Mouse (Mus musculus): Measurements from ENCODE around the gene Plod2. TPM values are rescaled to one million over a fixed set of nuclear protein-coding genes. Genes with fewer than 3 reads are reported as not detected.

Plod2 gene
- polyA plus RNA-seq, 1 experiment from 2014 or later = 2.6 TPM

- Histone ChIP-seq H3K4me1 (replicated peaks) (no peaks in the 10 kb centered on the region; the same call in 1 of the 2 replicates), H3K9ac (no peak overlapping the region), H3K9me3 (replicated peaks) (no peaks in the 10 kb centered on the region), H3K4me2 (no peak overlapping the region), H3K36me3 (no peaks in the 10 kb centered on the region), H3K27ac (no peak overlapping the region), H3K4me3 (replicated peaks) (no peak overlapping the region), H3K27me3 (no peaks in the 10 kb centered on the region)
- DNase-seq (no peak), ATAC-seq (ENCODE audit: low read depth) (no peak)
- 67% methylated on average over 6 of the region's 6 CpGs for WGBS (ENCODE audit: insufficient replicate concordance)
Observed at GRCm38 (mm10) chr9:92555006-92555958, 13.3 kb downstream of the Plod2 start.

- Histone ChIP-seq H3K27me3 (no peaks in the 10 kb centered on the region), H3K36me3 (no peaks in the 10 kb centered on the region), H3K9me3 (replicated peaks) (no peaks in the 10 kb centered on the region), H3K4me1 (replicated peaks) (no peaks in the 10 kb centered on the region), H3K9ac (no peak overlapping the region), H3K4me2 (no peak overlapping the region), H3K27ac (no peak overlapping the region), H3K4me3 (replicated peaks) (no peak overlapping the region)
- DNase-seq (no peak), ATAC-seq (ENCODE audit: low read depth) (no peak)
- WGBS (ENCODE audit: insufficient replicate concordance) = 71% methylated on average over 8 of the region's 8 CpGs
Observed at GRCm38 (mm10) chr9:92559750-92560149, 17.7 kb downstream of the Plod2 start.

- ATAC-seq (ENCODE audit: low read depth) (no peak), DNase-seq (no peak)
- Histone ChIP-seq H3K4me3 (replicated peaks) (no peak overlapping the region), H3K36me3 (no peaks in the 10 kb centered on the region), H3K4me2 (no peak overlapping the region), H3K9me3 (replicated peaks) (no peaks in the 10 kb centered on the region), H3K4me1 (replicated peaks) (no peaks in the 10 kb centered on the region), H3K9ac (no peak overlapping the region), H3K27me3 (no peaks in the 10 kb centered on the region), H3K27ac (no peak overlapping the region)
- WGBS (ENCODE audit: insufficient replicate concordance) = 72% methylated on average over 6 of the region's 6 CpGs
Observed at GRCm38 (mm10) chr9:92560840-92561547, 19.0 kb downstream of the Plod2 start.

- Histone ChIP-seq H3K4me3 (replicated peaks) (no peak overlapping the region), H3K27me3 (no peaks in the 10 kb centered on the region), H3K9me3 (replicated peaks) (no peaks in the 10 kb centered on the region), H3K4me2 (no peak overlapping the region), H3K9ac (no peak overlapping the region), H3K4me1 (replicated peaks) (no peaks in the 10 kb centered on the region), H3K36me3 (no peaks in the 10 kb centered on the region), H3K27ac (no peak overlapping the region)
- no peak for DNase-seq
- ATAC-seq (ENCODE audit: low read depth) = no peak
- 48% methylated on average over 5 of the region's 5 CpGs for WGBS (ENCODE audit: insufficient replicate concordance)
Observed at GRCm38 (mm10) chr9:92562416-92562815, 20.4 kb downstream of the Plod2 start.

GRCm38 (mm10) chr9:92563306-92563705, 21.3 kb downstream of the Plod2 start:
- ATAC-seq (ENCODE audit: low read depth) (no peak), DNase-seq (no peak)
- Histone ChIP-seq H3K4me2 (no peak overlapping the region), H3K36me3 (no peaks in the 10 kb centered on the region), H3K9me3 (replicated peaks) (no peaks in the 10 kb centered on the region), H3K4me1 (replicated peaks) (no peaks in the 10 kb centered on the region), H3K9ac (no peak overlapping the region), H3K27me3 (no peaks in the 10 kb centered on the region), H3K4me3 (replicated peaks) (no peak overlapping the region), H3K27ac (no peak overlapping the region)
- 62% methylated on average over 6 of the region's 6 CpGs for WGBS (ENCODE audit: insufficient replicate concordance)

- no peaks in the 10 kb centered on the region for H3K36me3 ChIP-seq
- DNase-seq (no peak), ATAC-seq (ENCODE audit: low read depth) (no peak)
- H3K27me3 ChIP-seq = no peaks in the 10 kb centered on the region
- no peak overlapping the region for H3K4me2 ChIP-seq
- H3K4me1 ChIP-seq (replicated peaks) = no peaks in the 10 kb centered on the region
- no peak overlapping the region for H3K9ac ChIP-seq
- H3K27ac ChIP-seq = no peak overlapping the region
- 85% methylated on average over 1 of the region's 1 CpGs for WGBS (ENCODE audit: insufficient replicate concordance)
- H3K9me3 ChIP-seq (replicated peaks) = no peaks in the 10 kb centered on the region
- H3K4me3 ChIP-seq (replicated peaks) = no peak overlapping the region
Observed at GRCm38 (mm10) chr9:92564391-92564790, 22.4 kb downstream of the Plod2 start.

GRCm38 (mm10) chr9:92566234-92566633, 24.2 kb downstream of the Plod2 start:
- no peaks in the 10 kb centered on the region for H3K9me3 ChIP-seq (replicated peaks)
- no peaks in the 10 kb centered on the region for H3K36me3 ChIP-seq
- no peak overlapping the region for H3K9ac ChIP-seq
- no peak overlapping the region for H3K4me2 ChIP-seq
- H3K4me1 ChIP-seq (replicated peaks) = no peaks in the 10 kb centered on the region
- H3K4me3 ChIP-seq (replicated peaks) = no peak overlapping the region
- DNase-seq = no peak
- no peak overlapping the region for H3K27ac ChIP-seq
- WGBS (ENCODE audit: insufficient replicate concordance) = 65% methylated on average over 3 of the region's 3 CpGs
- H3K27me3 ChIP-seq = no peaks in the 10 kb centered on the region
- ATAC-seq (ENCODE audit: low read depth) = no peak

- Histone ChIP-seq H3K9me3 (replicated peaks) (no peaks in the 10 kb centered on the region), H3K4me1 (replicated peaks) (no peaks in the 10 kb centered on the region), H3K4me3 (replicated peaks) (no peak overlapping the region), H3K27ac (no peak overlapping the region), H3K36me3 (no peaks in the 10 kb centered on the region), H3K9ac (no peak overlapping the region), H3K4me2 (no peak overlapping the region), H3K27me3 (no peaks in the 10 kb centered on the region)
- ATAC-seq (ENCODE audit: low read depth) = no peak
- no peak for DNase-seq
- WGBS (ENCODE audit: insufficient replicate concordance) = 67% methylated on average over 7 of the region's 7 CpGs
Observed at GRCm38 (mm10) chr9:92567474-92567873, 25.5 kb downstream of the Plod2 start.

- Histone ChIP-seq H3K9me3 (replicated peaks) (no peaks in the 10 kb centered on the region), H3K4me3 (replicated peaks) (no peak overlapping the region), H3K27me3 (no peaks in the 10 kb centered on the region), H3K4me2 (no peak overlapping the region), H3K36me3 (no peaks in the 10 kb centered on the region), H3K9ac (no peak overlapping the region), H3K4me1 (replicated peaks) (no peaks in the 10 kb centered on the region), H3K27ac (no peak overlapping the region)
- no peak for ATAC-seq (ENCODE audit: low read depth)
- WGBS (ENCODE audit: insufficient replicate concordance) = 69% methylated on average over 3 of the region's 3 CpGs
- DNase-seq = no peak
Observed at GRCm38 (mm10) chr9:92568798-92569197, 26.8 kb downstream of the Plod2 start.

GRCm38 (mm10) chr9:92572376-92573108, 30.5 kb downstream of the Plod2 start:
- Histone ChIP-seq H3K9ac (no peak overlapping the region), H3K4me1 (replicated peaks) (no peaks in the 10 kb centered on the region), H3K36me3 (no peaks in the 10 kb centered on the region), H3K4me2 (no peak overlapping the region), H3K9me3 (replicated peaks) (no peaks in the 10 kb centered on the region), H3K27me3 (no peaks in the 10 kb centered on the region), H3K27ac (no peak overlapping the region), H3K4me3 (replicated peaks) (no peak overlapping the region)
- DNase-seq (no peak), ATAC-seq (ENCODE audit: low read depth) (no peak)
- 63% methylated on average over 8 of the region's 8 CpGs for WGBS (ENCODE audit: insufficient replicate concordance)

GRCm38 (mm10) chr9:92583876-92584275, 41.9 kb downstream of the Plod2 start:
- ATAC-seq (ENCODE audit: low read depth) = no peak
- no peak overlapping the region for H3K27ac ChIP-seq
- no peak overlapping the region for H3K4me3 ChIP-seq (replicated peaks)
- H3K4me1 ChIP-seq (replicated peaks) = no peaks in the 10 kb centered on the region
- 61% methylated on average over 5 of the region's 5 CpGs for WGBS (ENCODE audit: insufficient replicate concordance)
- H3K27me3 ChIP-seq = no peaks in the 10 kb centered on the region
- H3K9ac ChIP-seq = no peak overlapping the region
- no peak for DNase-seq
- H3K4me2 ChIP-seq = no peak overlapping the region
- no peaks in the 10 kb centered on the region; the same call in 1 of the 2 replicates for H3K36me3 ChIP-seq
- H3K9me3 ChIP-seq (replicated peaks) = no peaks in the 10 kb centered on the region

Data from liver, embryonic 13.5 days (tissue).